Mouse (Mus musculus): Measurements from ENCODE around the gene Kdm6b. TPM values are rescaled to one million over a fixed set of nuclear protein-coding genes. Genes with fewer than 3 reads are reported as not detected.

Gene Kdm6b
- total and polyA plus RNA-seq, 2 experiments from 2014 or later, result 15.0 to 30.2 TPM

DNA sequence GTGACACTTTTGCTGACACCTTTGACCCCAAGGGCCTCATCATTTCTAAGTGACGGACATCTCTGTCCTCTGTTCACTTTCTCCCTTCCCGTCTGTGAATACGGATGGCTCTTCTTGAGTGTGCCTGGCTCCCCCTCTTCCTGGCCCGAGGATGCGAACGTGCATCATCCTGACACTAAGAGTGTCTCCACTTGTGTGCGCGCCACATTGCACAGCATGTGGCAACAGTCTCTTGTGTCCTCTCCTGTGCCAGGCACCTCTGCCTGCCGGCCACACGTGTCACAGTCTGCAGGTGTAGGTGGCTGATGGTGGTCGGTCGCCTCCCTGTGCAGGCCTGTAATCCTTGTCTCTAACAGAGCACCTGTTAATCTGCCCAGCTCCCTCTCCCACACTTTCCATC, 41.9 kb downstream of the Kdm6b start:
- WGBS, result 30% methylated on average over 12 of the region's 12 CpGs
- no peak for ATAC-seq
- DNase-seq, result peak; percentile 39
- Histone ChIP-seq H3K36me3 (ENCODE audit: insufficient read depth) (0 out of 2 replicates have a peak, but pooled peaks cover 4% of the 10 kb centered on the region), H3K9me3 (ENCODE audit: low read length) (no peaks in the 10 kb centered on the region), H3K9ac (0 out of 2 replicates have a peak overlapping the region, but pooled peaks have one; percentile 22), H3K27ac (ENCODE audit: low read depth, low read length) (peak overlapping the region; percentile 80), H3K4me3 (ENCODE audit: low read depth, low read length) (no peak overlapping the region), H3K4me1 (ENCODE audit: insufficient read depth) (peaks cover 21% of the 10 kb centered on the region), H3K4me2 (ENCODE audit: low read depth) (peak overlapping the region; percentile 42), H3K27me3 (ENCODE audit: insufficient read depth, low read length) (no peaks in the 10 kb centered on the region)
- TF ChIP-seq CTCF (IDR thresholded peaks at IDR 0.05; ENCODE audit: low read depth), result no peak

DNA sequence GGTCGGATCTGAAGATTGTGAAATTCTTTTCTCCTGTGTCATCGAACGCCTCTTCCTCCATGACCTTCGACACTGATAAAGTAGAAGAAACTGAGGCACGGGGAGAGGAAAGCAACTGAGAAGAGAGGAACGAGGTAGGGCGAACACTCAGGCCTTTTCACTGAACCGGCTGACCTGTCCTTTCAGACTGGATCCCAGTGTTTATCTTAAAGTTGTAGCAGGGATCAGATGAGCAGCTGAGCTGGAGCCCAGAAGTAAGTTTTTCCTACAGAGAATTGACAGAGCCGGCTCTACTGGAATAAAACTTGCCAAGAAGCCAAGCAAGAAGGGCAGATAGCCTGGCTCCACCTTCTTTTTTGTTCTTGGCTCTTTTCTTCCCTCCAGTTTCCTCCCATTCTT, 42.7 kb downstream of the Kdm6b start:
- ATAC-seq (no peak), DNase-seq (no peak)
- Histone ChIP-seq H3K9ac (peak overlapping the region; percentile 10; the same call in 1 of the 2 replicates), H3K4me3 (ENCODE audit: low read depth, low read length) (peak overlapping the region; percentile 13; the same call in 1 of the 2 replicates), H3K36me3 (ENCODE audit: insufficient read depth) (0 out of 2 replicates have a peak, but pooled peaks cover 4% of the 10 kb centered on the region), H3K4me1 (ENCODE audit: insufficient read depth) (peaks cover 22% of the 10 kb centered on the region), H3K27me3 (ENCODE audit: insufficient read depth, low read length) (no peaks in the 10 kb centered on the region), H3K4me2 (ENCODE audit: low read depth) (peak overlapping the region; percentile 42), H3K27ac (ENCODE audit: low read depth, low read length) (peak overlapping the region; percentile 80), H3K9me3 (ENCODE audit: low read length) (no peaks in the 10 kb centered on the region)
- no peak for TF ChIP-seq CTCF (IDR thresholded peaks at IDR 0.05; ENCODE audit: low read depth)
- WGBS, result 22% methylated on average over 9 of the region's 9 CpGs

DNA sequence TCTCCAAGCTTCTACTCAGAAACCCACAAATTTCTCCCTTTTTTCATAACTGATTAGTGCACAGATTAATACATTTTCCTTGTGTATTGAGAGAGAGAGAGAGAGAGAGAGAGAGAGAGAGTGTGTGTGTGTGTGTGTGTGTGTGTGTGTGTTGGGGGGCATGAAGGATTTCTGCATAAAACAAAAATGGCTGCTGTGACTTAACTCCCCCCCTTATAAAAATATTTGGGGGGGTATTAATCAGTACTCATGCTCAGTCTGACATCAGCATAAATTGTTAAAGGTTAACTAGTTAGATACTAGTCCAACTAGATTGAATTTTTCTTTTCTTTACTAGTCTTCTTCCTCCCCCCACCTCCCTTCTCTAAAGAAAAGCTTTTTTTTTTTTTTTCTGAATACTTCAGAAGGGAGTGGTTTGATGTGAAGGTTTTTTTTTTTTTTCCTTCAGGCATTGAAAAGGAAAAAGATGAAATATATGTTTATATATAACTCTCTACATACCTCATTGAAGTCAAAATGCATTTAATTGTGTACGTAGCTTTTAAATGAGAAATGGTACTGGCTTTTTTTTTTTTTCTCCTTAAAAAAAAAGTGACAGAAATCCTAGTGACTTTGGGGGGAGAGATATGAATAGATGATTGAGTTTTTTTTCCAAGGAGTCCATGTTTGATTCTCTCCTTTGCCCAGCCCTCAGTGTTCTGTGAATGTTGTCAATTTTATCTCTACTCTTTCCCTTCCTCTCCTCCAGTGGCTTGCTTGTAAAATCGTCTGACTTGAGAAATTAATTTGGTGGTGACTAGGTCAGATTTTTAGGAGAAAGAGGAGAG, 43.3 kb downstream of the Kdm6b start:
- 0 out of 2 replicates have a peak, but pooled peaks cover 4% of the 10 kb centered on the region for H3K36me3 ChIP-seq (ENCODE audit: insufficient read depth)
- ATAC-seq, result peak; percentile 4; the same call in 1 of the 2 replicates
- H3K4me3 ChIP-seq (ENCODE audit: low read depth, low read length), result peak overlapping the region; percentile 88
- peaks cover 28% of the 10 kb centered on the region for H3K4me1 ChIP-seq (ENCODE audit: insufficient read depth)
- no peaks in the 10 kb centered on the region for H3K9me3 ChIP-seq (ENCODE audit: low read length)
- WGBS, result 17% methylated on average over 2 of the region's 2 CpGs
- peak overlapping the region; percentile 100 for H3K27ac ChIP-seq (ENCODE audit: low read depth, low read length)
- peak overlapping the region; percentile 100 for H3K9ac ChIP-seq
- TF ChIP-seq CTCF (IDR thresholded peaks at IDR 0.05; ENCODE audit: low read depth), result no peak
- peak overlapping the region; percentile 94 for H3K4me2 ChIP-seq (ENCODE audit: low read depth)
- H3K27me3 ChIP-seq (ENCODE audit: insufficient read depth, low read length), result no peaks in the 10 kb centered on the region
- DNase-seq, result peak; percentile 66

DNA sequence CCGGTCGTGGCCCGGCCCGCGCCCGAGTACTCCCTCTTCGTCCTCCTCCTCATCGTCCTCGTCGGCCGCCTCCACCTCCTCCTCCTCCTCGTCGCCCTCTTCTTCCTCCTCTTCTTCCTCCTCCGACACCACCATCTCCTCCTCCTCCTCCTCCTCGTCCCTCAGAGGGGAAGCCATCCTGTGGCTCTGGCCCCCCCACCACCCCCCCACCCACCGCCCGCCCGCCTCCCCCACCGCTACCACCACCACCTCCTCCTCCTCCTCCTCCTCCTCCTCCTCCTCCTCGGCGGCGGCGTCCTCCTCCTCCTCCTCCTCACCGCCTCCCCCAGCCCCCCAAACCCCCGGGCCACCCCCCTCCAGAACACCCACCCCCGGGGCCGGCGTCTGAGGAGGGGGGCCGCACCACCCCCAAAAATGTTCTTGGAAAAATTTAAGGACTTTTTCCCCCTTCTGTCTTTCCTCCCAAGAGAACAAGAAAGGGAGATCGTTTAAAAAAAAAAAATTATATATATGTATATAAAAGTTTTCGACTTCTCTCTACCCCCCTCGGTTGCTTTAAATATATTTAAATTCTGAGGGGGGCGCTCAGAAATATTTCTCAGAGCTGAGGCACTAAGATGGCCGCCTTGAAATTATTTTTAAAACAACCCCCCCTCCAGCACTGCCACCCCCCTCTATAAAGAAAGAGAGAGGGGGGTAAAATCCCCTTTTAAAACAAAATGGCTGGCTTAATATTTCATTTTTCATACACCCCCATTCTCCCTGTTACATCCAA, 44.1 kb downstream of the Kdm6b start, which contains the start of gene Chd3:
Chd3 (minus strand) TSS at position 192 of the 775 bp plus-strand sequence.
- Histone ChIP-seq H3K9me3 (ENCODE audit: low read length) (no peaks in the 10 kb centered on the region), H3K9ac (peak within 1 kb of the TSS; percentile 100), H3K4me2 (ENCODE audit: low read depth) (peak within 1 kb of the TSS; percentile 94), H3K4me1 (ENCODE audit: insufficient read depth) (peaks cover 36% of the 10 kb centered on the region), H3K27ac (ENCODE audit: low read depth, low read length) (peak within 1 kb of the TSS; percentile 100), H3K36me3 (ENCODE audit: insufficient read depth) (peaks cover 5% of the 10 kb centered on the region; the same call in 1 of the 2 replicates), H3K27me3 (ENCODE audit: insufficient read depth, low read length) (no peaks in the 10 kb centered on the region), H3K4me3 (ENCODE audit: low read depth, low read length) (peak within 1 kb of the TSS; percentile 88)
- WGBS, result under 1% methylated on average over 22 of the region's 34 CpGs
- no peak for DNase-seq
- no peak for ATAC-seq
- TF ChIP-seq CTCF (IDR thresholded peaks at IDR 0.05; ENCODE audit: low read depth), result no peak

DNA sequence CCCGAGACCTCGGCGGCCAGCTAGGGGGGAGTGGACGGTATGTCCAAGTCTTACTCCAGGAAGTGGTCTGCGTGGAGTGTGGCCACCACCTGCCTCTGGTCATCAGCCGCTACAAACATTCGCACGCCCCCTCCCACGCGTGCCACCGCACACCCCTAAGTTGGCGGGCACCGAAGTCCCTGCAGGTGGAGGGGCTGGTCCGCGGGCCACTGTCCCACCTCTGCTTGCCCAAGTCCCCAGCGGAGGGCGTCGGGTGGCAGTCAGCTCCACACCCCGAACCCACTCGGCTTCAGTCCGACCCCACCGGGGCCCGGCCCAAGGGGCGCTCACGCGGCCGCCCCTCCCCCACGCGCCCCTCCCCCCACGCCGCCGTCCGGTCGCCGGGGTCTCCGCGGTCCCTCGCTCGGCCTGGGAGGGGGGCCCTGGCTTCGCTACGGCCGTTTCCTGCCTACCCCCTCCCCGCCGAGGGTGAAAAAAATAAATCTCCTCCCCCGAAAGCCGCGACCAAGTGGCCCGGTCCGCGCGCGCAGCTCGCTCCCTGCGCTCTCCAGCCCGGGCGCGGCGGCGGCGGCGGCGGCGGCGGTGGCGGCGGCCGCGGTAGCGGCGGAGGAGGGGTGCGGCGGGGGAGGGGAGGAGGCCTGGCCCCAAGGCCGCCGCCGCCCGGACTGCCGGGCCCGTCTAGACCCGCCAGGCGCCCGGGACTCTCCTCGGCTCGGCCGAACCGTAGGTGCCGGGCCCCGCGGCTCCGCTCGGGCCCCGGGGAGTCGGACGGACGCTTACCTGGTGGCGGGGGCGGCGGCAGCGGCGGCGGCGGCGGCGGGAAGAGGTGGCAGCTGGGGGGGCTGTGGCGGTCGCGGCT, 44.9 kb downstream of the Kdm6b start:
- peaks cover 40% of the 10 kb centered on the region for H3K4me1 ChIP-seq (ENCODE audit: insufficient read depth)
- TF ChIP-seq CTCF (IDR thresholded peaks at IDR 0.05; ENCODE audit: low read depth), result no peak
- WGBS, result under 1% methylated on average over 40 of the region's 106 CpGs
- H3K4me3 ChIP-seq (ENCODE audit: low read depth, low read length), result peak overlapping the region; percentile 88
- H3K9me3 ChIP-seq (ENCODE audit: low read length), result no peaks in the 10 kb centered on the region
- peak overlapping the region; percentile 100 for H3K27ac ChIP-seq (ENCODE audit: low read depth, low read length)
- ATAC-seq (no peak), DNase-seq (peak; percentile 32)
- peak overlapping the region; percentile 94 for H3K4me2 ChIP-seq (ENCODE audit: low read depth)
- peak overlapping the region; percentile 100 for H3K9ac ChIP-seq
- peaks cover 13% of the 10 kb centered on the region for H3K36me3 ChIP-seq (ENCODE audit: insufficient read depth)
- H3K27me3 ChIP-seq (ENCODE audit: insufficient read depth, low read length), result no peaks in the 10 kb centered on the region
